8 mouse cellular contexts compared by ENCODE assay signal in genomic region chr2:121955765-121956223, GRCm38 (mm10). TPM values are rescaled to one million over a fixed set of nuclear protein-coding genes. Genes with fewer than 3 reads are reported as not detected.
DNase-seq lines count a peak whose midpoint lies in the region; ATAC-seq and TF ChIP-seq lines count a peak whose summit lies in the region.

Gene Ctdspl2, plus strand, starts transcription at chr2:121956001.
Gene Mageb3, minus strand, starts transcription at chr2:121956092.

- peaks cover 2% of the 10 kb centered on the region; the same call in 1 of the 2 replicates for H3K4me1 ChIP-seq in brown adipose tissue, adult 24 weeks (ENCODE audit: control insufficient read depth, insufficient read depth, insufficient read length, low read length)
- peaks cover 26% of the 10 kb centered on the region for H3K4me1 ChIP-seq in heart, embryonic 13.5 days
- H3K4me1 ChIP-seq in liver, embryonic 14.5 days (replicated peaks; ENCODE audit: control insufficient read depth in 2 of 2, insufficient read depth in 2 of 2, low read length in 1 of 2), result peaks cover 10 to 13% of the 10 kb centered on the region in 2 experiments
- peaks cover 4% of the 10 kb centered on the region for H3K4me1 ChIP-seq in neural tube, embryonic 11.5 days (ENCODE audit: control insufficient read depth, insufficient read depth, low read length)
- H3K4me1 ChIP-seq in stomach, postnatal 0 days (replicated peaks; ENCODE audit: control insufficient read depth, insufficient read depth), result no peaks in the 10 kb centered on the region; the same call in 1 of the 2 replicates

- peak within 1 kb of the TSS; percentile 98 for H3K9ac ChIP-seq in heart, embryonic 13.5 days
- peak within 1 kb of the TSS; percentile 85 for H3K9ac ChIP-seq in liver, embryonic 14.5 days (replicated peaks)
- H3K9ac ChIP-seq in neural tube, embryonic 11.5 days (ENCODE audit: low read length), result peak within 1 kb of the TSS; percentile 90
- peak within 1 kb of the TSS; percentile 92 for H3K9ac ChIP-seq in stomach, postnatal 0 days (ENCODE audit: low read length)

- H3K27ac ChIP-seq in brown adipose tissue, adult 24 weeks (replicated peaks; ENCODE audit: low read depth, low read length), result peak within 1 kb of the TSS; percentile 98
- H3K27ac ChIP-seq in heart, embryonic 13.5 days (replicated peaks), result peak within 1 kb of the TSS; percentile 97
- peak within 1 kb of the TSS; percentile 85 for H3K27ac ChIP-seq in liver, embryonic 14.5 days
- peak within 1 kb of the TSS; percentile 75 for H3K27ac ChIP-seq in neural tube, embryonic 11.5 days (ENCODE audit: low read depth, low read length)
- peak within 1 kb of the TSS; percentile 95 for H3K27ac ChIP-seq in stomach, postnatal 0 days (replicated peaks)

- peak; percentile 56; the same call in 1 of the 2 replicates for TF ChIP-seq EP300 in liver, embryonic 14.5 days (IDR thresholded peaks at IDR 0.05; ENCODE audit: low read depth)
- no peak for TF ChIP-seq EP300 in stomach, postnatal 0 days (optimal IDR thresholded peaks at IDR 0.05)

- H3K4me2 ChIP-seq in heart, embryonic 13.5 days, result peak within 1 kb of the TSS; percentile 87
- H3K4me2 ChIP-seq in liver, embryonic 14.5 days (ENCODE audit: low read depth), result peak within 1 kb of the TSS; percentile 85
- H3K4me2 ChIP-seq in neural tube, embryonic 11.5 days (ENCODE audit: low read depth), result peak within 1 kb of the TSS; percentile 54
- peak within 1 kb of the TSS; percentile 73 for H3K4me2 ChIP-seq in stomach, postnatal 0 days (replicated peaks; ENCODE audit: low read depth)

- no peaks in the 10 kb centered on the region for H3K9me3 ChIP-seq in heart, embryonic 13.5 days
- no peaks in the 10 kb centered on the region for H3K9me3 ChIP-seq in liver, embryonic 14.5 days (ENCODE audit: control insufficient read depth, low read length)
- no peaks in the 10 kb centered on the region for H3K9me3 ChIP-seq in neural tube, embryonic 11.5 days (ENCODE audit: control insufficient read depth, low read length)
- H3K9me3 ChIP-seq in stomach, postnatal 0 days (ENCODE audit: control insufficient read depth, low read length), result no peaks in the 10 kb centered on the region

- peaks cover 9% of the 10 kb centered on the region for H3K36me3 ChIP-seq in heart, embryonic 13.5 days
- peaks cover 12% of the 10 kb centered on the region for H3K36me3 ChIP-seq in liver, embryonic 14.5 days (replicated peaks; ENCODE audit: control insufficient read depth, insufficient read depth, low read depth)
- no peaks in the 10 kb centered on the region for H3K36me3 ChIP-seq in neural tube, embryonic 11.5 days (ENCODE audit: control insufficient read depth, insufficient read depth, low read length)
- H3K36me3 ChIP-seq in stomach, postnatal 0 days (ENCODE audit: control insufficient read depth, insufficient read depth, low read length), result no peaks in the 10 kb centered on the region

- peak; percentile 16 for DNase-seq in fat pad, adult 2 months (ENCODE audit: extremely low read depth, low read depth, low spot score)
- peak; percentile 99 for DNase-seq in kidney, postnatal 10 days
- peak; percentile 87 to 90 (median 89) for DNase-seq in liver, embryonic 14.5 days (ENCODE audit: low read depth in 3 of 3, low spot score in 3 of 3)
- DNase-seq in neural tube, embryonic 11.5 days (ENCODE audit: low spot score), result peak; percentile 98
- DNase-seq in stomach, postnatal 0 days (ENCODE audit: low spot score), result peak; percentile 97

- peak within 1 kb of the TSS; percentile 92 for H3K4me3 ChIP-seq in brown adipose tissue, adult 24 weeks (ENCODE audit: insufficient read depth, low read depth, low read length)
- peak within 1 kb of the TSS; percentile 99 for H3K4me3 ChIP-seq in heart, embryonic 13.5 days
- peak within 1 kb of the TSS; percentile 78 to 95 for H3K4me3 ChIP-seq in liver, embryonic 14.5 days (ENCODE audit: insufficient read depth in 1 of 2, low read depth in 2 of 2, low read length in 2 of 2)
- H3K4me3 ChIP-seq in neural tube, embryonic 11.5 days (ENCODE audit: low read depth, low read length), result peak within 1 kb of the TSS; percentile 81
- H3K4me3 ChIP-seq in stomach, postnatal 0 days (ENCODE audit: low read depth, low read length), result peak within 1 kb of the TSS; percentile 89

- no peaks in the 10 kb centered on the region for H3K27me3 ChIP-seq in heart, embryonic 13.5 days (replicated peaks)
- H3K27me3 ChIP-seq in liver, embryonic 14.5 days (ENCODE audit: control insufficient read depth, insufficient read depth, low read length), result no peaks in the 10 kb centered on the region
- no peaks in the 10 kb centered on the region for H3K27me3 ChIP-seq in neural tube, embryonic 11.5 days (ENCODE audit: control insufficient read depth, insufficient read depth, low read length)
- H3K27me3 ChIP-seq in stomach, postnatal 0 days (ENCODE audit: control insufficient read depth, insufficient read depth, low read length), result no peaks in the 10 kb centered on the region

- WGBS in heart, embryonic 13.5 days, result under 1% methylated on average over 48 of the region's 48 CpGs
- WGBS in liver, embryonic 14.5 days (ENCODE audit: insufficient replicate concordance), result under 1% methylated on average over 47 of the region's 48 CpGs
- WGBS in neural tube, embryonic 11.5 days, result under 1% methylated on average over 45 of the region's 48 CpGs
- WGBS in stomach, postnatal 0 days, result under 1% methylated on average over 44 of the region's 48 CpGs

- ATAC-seq in CD4-positive, CD25-positive, alpha-beta regulatory T cell, adult 4 months, result peak; percentile 92
- ATAC-seq in heart, embryonic 13.5 days (ENCODE audit: extremely low read depth, insufficient number of reproducible peaks, low FRiP score, low TSS enrichment), result peak; percentile 98
- ATAC-seq in liver, embryonic 14.5 days (ENCODE audit: insufficient read depth), result peak; percentile 96
- peak; percentile 96 for ATAC-seq in neural tube, embryonic 11.5 days (ENCODE audit: insufficient read depth, low FRiP score, low TSS enrichment)
- peak; percentile 98 for ATAC-seq in stomach, postnatal 0 days (ENCODE audit: low FRiP score, low TSS enrichment)

- TF ChIP-seq CTCF in liver, embryonic 14.5 days (IDR thresholded peaks at IDR 0.05; ENCODE audit: low read depth), result no peak
- peak; percentile 46; the same call in 1 of the 2 replicates for TF ChIP-seq CTCF in stomach, postnatal 0 days (IDR thresholded peaks at IDR 0.05; ENCODE audit: low read depth)

RNA-seq across cellular contexts. Expression of gene Ctdspl2, which starts in this region (rescaled TPM):
- 10 to 100 TPM; 58.8 to 78.8 TPM for polyA plus RNA-seq in CD4-positive, CD25-positive, alpha-beta regulatory T cell, adult 4 months (2017; shearing (Covaris generic))
- 5.9 and 6.5 TPM in 2 replicates for polyA plus RNA-seq in brown adipose tissue, adult 24 weeks (2012; ENCODE audit: insufficient read depth, insufficient read length, missing spikeins)
- polyA plus RNA-seq in heart, embryonic 13.5 days (2015; fragmentation: Nextera tagmentation; extraction: Ambion mirVana), result 32.7 and 33.7 TPM in 2 replicates
- 4.4 and 7.2 TPM in 2 replicates for polyA plus RNA-seq in liver, embryonic 14.5 days (2012; rRNA removed)
- 16.2 and 16.8 TPM in 2 replicates for polyA plus RNA-seq in liver, embryonic 14.5 days (2014; fragmentation: Nextera tagmentation; extraction: Ambion mirVana)
- 46.7 and 53.6 TPM in 2 replicates for polyA plus RNA-seq in neural tube, embryonic 11.5 days (2014; fragmentation: Nextera tagmentation; extraction: Ambion mirVana)
- 17.7 and 19.0 TPM in 2 replicates for polyA plus RNA-seq in stomach, postnatal 0 days (2015; fragmentation: Nextera tagmentation; extraction: Ambion mirVana)

RNA-seq across cellular contexts. Expression of gene Mageb3, which starts in this region (rescaled TPM):
- polyA plus RNA-seq in CD4-positive, CD25-positive, alpha-beta regulatory T cell, adult 4 months (2017; shearing (Covaris generic)), result not detected
- polyA plus RNA-seq in brown adipose tissue, adult 24 weeks (2012; ENCODE audit: insufficient read depth, insufficient read length, missing spikeins), result not detected in 2 replicates
- 0.08 and 0.09 TPM in 2 replicates for polyA plus RNA-seq in heart, embryonic 13.5 days (2015; fragmentation: Nextera tagmentation; extraction: Ambion mirVana)
- 0.04 and 0.08 TPM in 2 replicates for polyA plus RNA-seq in liver, embryonic 14.5 days (2012; rRNA removed)
- polyA plus RNA-seq in liver, embryonic 14.5 days (2014; fragmentation: Nextera tagmentation; extraction: Ambion mirVana), result 0.06 and 0.08 TPM in 2 replicates
- 0.26 and 0.44 TPM in 2 replicates for polyA plus RNA-seq in neural tube, embryonic 11.5 days (2014; fragmentation: Nextera tagmentation; extraction: Ambion mirVana)
- polyA plus RNA-seq in stomach, postnatal 0 days (2015; fragmentation: Nextera tagmentation; extraction: Ambion mirVana), result 0.04 and 0.06 TPM in 2 replicates

Comparison
In these comparisons a context has a peak if more than half of its experiments do, and no peak if none do; other contexts are left out.
1. Peak in every context shown above with its lines: DNase-seq, ATAC-seq, H3K4me3 ChIP-seq and H3K27ac ChIP-seq.
2. DNase-seq: peak in every context shown above with its lines; median percentile 99 in kidney, postnatal 10 days; 98 in neural tube, embryonic 11.5 days; 97 in stomach, postnatal 0 days; 89 in liver, embryonic 14.5 days; 16 in fat pad, adult 2 months.